9 mouse cellular contexts compared by ENCODE assay signal in the genomic region with DNA sequence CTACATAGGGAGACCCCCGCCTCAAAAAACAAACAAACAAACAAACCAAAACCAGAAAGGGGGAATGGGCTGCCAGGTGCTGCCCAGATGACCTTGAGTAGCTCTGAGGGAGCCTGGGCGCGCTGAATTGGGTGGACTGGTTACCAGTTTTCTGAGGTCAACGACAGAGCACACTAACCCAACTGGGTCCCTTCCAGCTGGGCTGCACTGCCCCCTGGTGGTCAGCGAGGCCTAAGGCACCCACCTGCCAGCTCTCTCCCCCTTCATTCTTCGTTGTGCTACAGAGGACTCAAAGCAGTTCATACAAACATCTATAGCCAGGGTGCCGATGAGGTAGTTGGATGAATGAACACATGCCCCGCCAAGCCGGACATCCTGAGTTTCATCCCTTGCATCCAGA. TPM values are rescaled to one million over a fixed set of nuclear protein-coding genes. Genes with fewer than 3 reads are reported as not detected.
DNase-seq lines count a peak whose midpoint lies in the region; ATAC-seq and TF ChIP-seq lines count a peak whose summit lies in the region.
"Had no signal": no experiment of that assay in that cellular context is flagged by ENCODE, and none has a peak within 500 bp of the region (broad histone marks: within the 10 kb centered on the region; RNA-seq: fewer than 3 reads in every experiment).

No protein-coding gene starts in this region.

- TF ChIP-seq CTCF in layer of hippocampus, adult 2 months (conservative IDR thresholded peaks at IDR 0.05): peak; percentile 82
- TF ChIP-seq CTCF in forebrain, postnatal 0 days (IDR thresholded peaks at IDR 0.05; ENCODE audit: low read depth): peak; percentile 84
- peak; percentile 98 for TF ChIP-seq CTCF in intestine, postnatal 0 days (IDR thresholded peaks at IDR 0.05; ENCODE audit: low read depth)
- peak; percentile 99 for TF ChIP-seq CTCF in liver, embryonic 14.5 days (IDR thresholded peaks at IDR 0.05; ENCODE audit: low read depth)
- TF ChIP-seq CTCF in thymus, adult 2 months (IDR thresholded peaks at IDR 0.05; ENCODE audit: borderline replicate concordance, control insufficient read depth, extremely low read depth, insufficient read depth, low read length, poor library complexity): peak; percentile 93

- no peak overlapping the region for H3K4me3 ChIP-seq in layer of hippocampus, adult 2 months
- H3K4me3 ChIP-seq in forebrain, postnatal 0 days (ENCODE audit: low read depth, low read length): no peak overlapping the region
- no peak overlapping the region for H3K4me3 ChIP-seq in intestine, postnatal 0 days (ENCODE audit: low read depth, low read length)
- no peak overlapping the region for H3K4me3 ChIP-seq in liver, embryonic 14.5 days (ENCODE audit: insufficient read depth in 1 of 2, low read depth in 2 of 2, low read length in 2 of 2)
- no peak overlapping the region for H3K4me3 ChIP-seq in thymus, adult 2 months (ENCODE audit: control insufficient read depth, insufficient read depth, low read length)
- H3K4me3 ChIP-seq: erythroblast, embryonic 14.5 days had no signal

- H3K36me3 ChIP-seq in forebrain, postnatal 0 days (ENCODE audit: insufficient read depth): no peaks in the 10 kb centered on the region
- no peaks in the 10 kb centered on the region for H3K36me3 ChIP-seq in intestine, postnatal 0 days (ENCODE audit: control insufficient read depth, insufficient read depth)
- H3K36me3 ChIP-seq in liver, embryonic 14.5 days (replicated peaks; ENCODE audit: control insufficient read depth, insufficient read depth, low read depth): no peaks in the 10 kb centered on the region
- H3K36me3 ChIP-seq in thymus, adult 2 months (ENCODE audit: control insufficient read depth, insufficient read depth, low read length): no peaks in the 10 kb centered on the region

- H3K27ac ChIP-seq in layer of hippocampus, adult 2 months: no peak overlapping the region
- H3K27ac ChIP-seq in forebrain, postnatal 0 days (ENCODE audit: low read depth, low read length): no peak overlapping the region
- H3K27ac ChIP-seq in intestine, postnatal 0 days (ENCODE audit: low read depth, low read length): no peak overlapping the region
- no peak overlapping the region for H3K27ac ChIP-seq in liver, embryonic 14.5 days
- no peak overlapping the region for H3K27ac ChIP-seq in thymus, adult 2 months (ENCODE audit: control insufficient read depth, insufficient read depth, low read length)

- no peaks in the 10 kb centered on the region for H3K4me1 ChIP-seq in forebrain, postnatal 0 days (ENCODE audit: insufficient read depth)
- H3K4me1 ChIP-seq in intestine, postnatal 0 days (replicated peaks; ENCODE audit: control insufficient read depth, insufficient read depth, low read length): no peaks in the 10 kb centered on the region
- H3K4me1 ChIP-seq in liver, embryonic 14.5 days (replicated peaks; ENCODE audit: control insufficient read depth in 2 of 2, insufficient read depth in 2 of 2, low read length in 1 of 2): no peaks in the 10 kb centered on the region
- H3K4me1 ChIP-seq in thymus, adult 2 months (replicated peaks; ENCODE audit: control insufficient read depth, insufficient read depth, low read length): no peaks in the 10 kb centered on the region

- peak; percentile 56; the same call in 1 of the 2 replicates for ATAC-seq in forebrain, postnatal 0 days
- peak; percentile 71; the same call in 1 of the 2 replicates for ATAC-seq in intestine, postnatal 0 days
- ATAC-seq in liver, embryonic 14.5 days (ENCODE audit: insufficient read depth): peak; percentile 75; the same call in 1 of the 2 replicates

- TF ChIP-seq POLR2A in thymus, adult 2 months (IDR thresholded peaks at IDR 0.05; ENCODE audit: control insufficient read depth, extremely low read depth, insufficient read depth, low read length, poor library complexity): no peak

- H3K27me3 ChIP-seq in forebrain, postnatal 0 days (ENCODE audit: insufficient read depth, low read length): no peaks in the 10 kb centered on the region
- H3K27me3 ChIP-seq in intestine, postnatal 0 days (replicated peaks; ENCODE audit: control insufficient read depth, insufficient read depth, low read length): no peaks in the 10 kb centered on the region
- no peaks in the 10 kb centered on the region for H3K27me3 ChIP-seq in liver, embryonic 14.5 days (ENCODE audit: control insufficient read depth, insufficient read depth, low read length)
- no peaks in the 10 kb centered on the region for H3K27me3 ChIP-seq in thymus, adult 2 months (ENCODE audit: control insufficient read depth, insufficient read depth, low read length)

- TF ChIP-seq EP300 in liver, embryonic 14.5 days (IDR thresholded peaks at IDR 0.05; ENCODE audit: low read depth): no peak

- no peak overlapping the region for H3K4me2 ChIP-seq in forebrain, postnatal 0 days (ENCODE audit: low read depth)
- H3K4me2 ChIP-seq in intestine, postnatal 0 days (replicated peaks; ENCODE audit: low read depth): no peak overlapping the region
- no peak overlapping the region for H3K4me2 ChIP-seq in liver, embryonic 14.5 days (ENCODE audit: low read depth)

- H3K9ac ChIP-seq in forebrain, postnatal 0 days: no peak overlapping the region
- H3K9ac ChIP-seq in intestine, postnatal 0 days (ENCODE audit: low read depth, low read length): no peak overlapping the region
- no peak overlapping the region for H3K9ac ChIP-seq in liver, embryonic 14.5 days (replicated peaks)

- no peaks in the 10 kb centered on the region for H3K9me3 ChIP-seq in forebrain, postnatal 0 days (ENCODE audit: low read length)
- no peaks in the 10 kb centered on the region for H3K9me3 ChIP-seq in intestine, postnatal 0 days (ENCODE audit: control insufficient read depth)
- H3K9me3 ChIP-seq in liver, embryonic 14.5 days (ENCODE audit: control insufficient read depth, low read length): no peaks in the 10 kb centered on the region

- DNase-seq in layer of hippocampus, adult 2 months (ENCODE audit: low spot score in 2 of 2): peak; percentile 37 to 76
- DNase-seq in layer of hippocampus, adult 9-11 months: no peak
- DNase-seq in brain, adult 2 months (ENCODE audit: low read depth, low spot score): peak; percentile 74
- DNase-seq in forebrain, postnatal 0 days: peak; percentile 65
- peak; percentile 56 to 60 (median 60) for DNase-seq in liver, embryonic 14.5 days (ENCODE audit: low read depth in 3 of 3, low spot score in 3 of 3)
- DNase-seq in ovary, adult 18-20 months (ENCODE audit: low spot score): peak; percentile 43
- DNase-seq in thymus, adult 2 months: peak; percentile 87

- WGBS in forebrain, postnatal 0 days: 21% methylated on average over 9 of the region's 9 CpGs
- WGBS in intestine, postnatal 0 days: 21% methylated on average over 9 of the region's 9 CpGs
- 18% methylated on average over 9 of the region's 9 CpGs for WGBS in liver, embryonic 14.5 days (ENCODE audit: insufficient replicate concordance)
- WGBS in thymus, adult 2 months: 29% methylated on average over 9 of the region's 9 CpGs

RNA-seq across cellular contexts. Expression of gene Mief1, which starts 8.6 kb away (rescaled TPM):
- total RNA-seq in layer of hippocampus, adult 2 months (2021): 10 to 100 TPM; 31.0 to 32.2 TPM
- 28.1 and 37.0 TPM in 2 replicates for total RNA-seq in forebrain, postnatal 0 days (2014; rRNA removed)
- 13.5 and 20.0 TPM in 2 replicates for polyA plus RNA-seq in forebrain, postnatal 0 days (2015; fragmentation: Nextera tagmentation; extraction: Ambion mirVana)
- polyA plus RNA-seq in intestine, postnatal 0 days (2015; fragmentation: Nextera tagmentation; extraction: Ambion mirVana): 12.0 and 14.2 TPM in 2 replicates
- 4.3 and 4.8 TPM in 2 replicates for polyA plus RNA-seq in liver, embryonic 14.5 days (2012; rRNA removed)
- polyA plus RNA-seq in liver, embryonic 14.5 days (2014; fragmentation: Nextera tagmentation; extraction: Ambion mirVana): 13.3 and 14.5 TPM in 2 replicates
- 32.7 and 36.3 TPM in 2 replicates for polyA plus RNA-seq in thymus, adult 2 months (2012; rRNA removed)

RNA-seq across cellular contexts. Expression of gene AC140267.1, which starts 10.4 kb away (rescaled TPM):
- total RNA-seq in layer of hippocampus, adult 2 months (2021): 10 to 100 TPM; 20.4 to 24.6 TPM
- not detected in 2 replicates for total RNA-seq in forebrain, postnatal 0 days (2014; rRNA removed)
- polyA plus RNA-seq in forebrain, postnatal 0 days (2015; fragmentation: Nextera tagmentation; extraction: Ambion mirVana): not detected in 2 replicates
- polyA plus RNA-seq in intestine, postnatal 0 days (2015; fragmentation: Nextera tagmentation; extraction: Ambion mirVana): not detected in 2 replicates
- not detected in 2 replicates for polyA plus RNA-seq in liver, embryonic 14.5 days (2012; rRNA removed)
- not detected in 2 replicates for polyA plus RNA-seq in liver, embryonic 14.5 days (2014; fragmentation: Nextera tagmentation; extraction: Ambion mirVana)
- not detected in 2 replicates for polyA plus RNA-seq in thymus, adult 2 months (2012; rRNA removed)
- polyA plus RNA-seq: erythroblast, embryonic 14.5 days had no signal

RNA-seq across cellular contexts. Expression of gene Atf4, which starts 29.8 kb away (rescaled TPM):
- total RNA-seq in layer of hippocampus, adult 2 months (2021): 10 to 100 TPM; 85.7 to 94.3 TPM
- total RNA-seq in forebrain, postnatal 0 days (2014; rRNA removed): 163 and 164 TPM in 2 replicates
- 103 and 109 TPM in 2 replicates for polyA plus RNA-seq in forebrain, postnatal 0 days (2015; fragmentation: Nextera tagmentation; extraction: Ambion mirVana)
- polyA plus RNA-seq in intestine, postnatal 0 days (2015; fragmentation: Nextera tagmentation; extraction: Ambion mirVana): 95.2 and 106 TPM in 2 replicates
- polyA plus RNA-seq in liver, embryonic 14.5 days (2012; rRNA removed): 146 and 246 TPM in 2 replicates
- polyA plus RNA-seq in liver, embryonic 14.5 days (2014; fragmentation: Nextera tagmentation; extraction: Ambion mirVana): 108 and 129 TPM in 2 replicates
- 169 and 179 TPM in 2 replicates for polyA plus RNA-seq in thymus, adult 2 months (2012; rRNA removed)

RNA-seq across cellular contexts. Expression of gene Rps19bp1, which starts 38.9 kb away (rescaled TPM):
- total RNA-seq in layer of hippocampus, adult 2 months (2021): 10 to 100 TPM; 32.5 to 37.0 TPM
- total RNA-seq in forebrain, postnatal 0 days (2014; rRNA removed): 38.7 and 56.6 TPM in 2 replicates
- 84.7 and 98.9 TPM in 2 replicates for polyA plus RNA-seq in forebrain, postnatal 0 days (2015; fragmentation: Nextera tagmentation; extraction: Ambion mirVana)
- polyA plus RNA-seq in intestine, postnatal 0 days (2015; fragmentation: Nextera tagmentation; extraction: Ambion mirVana): 48.4 and 49.3 TPM in 2 replicates
- 16.2 and 25.6 TPM in 2 replicates for polyA plus RNA-seq in liver, embryonic 14.5 days (2012; rRNA removed)
- polyA plus RNA-seq in liver, embryonic 14.5 days (2014; fragmentation: Nextera tagmentation; extraction: Ambion mirVana): 30.0 and 32.9 TPM in 2 replicates
- polyA plus RNA-seq in thymus, adult 2 months (2012; rRNA removed): 22.5 and 25.0 TPM in 2 replicates

RNA-seq across cellular contexts. Expression of gene Mgat3, which starts 51.7 kb away (rescaled TPM):
- total RNA-seq in layer of hippocampus, adult 2 months (2021): 100 to 1,000 TPM; 109 to 115 TPM
- total RNA-seq in forebrain, postnatal 0 days (2014; rRNA removed): 62.8 and 65.6 TPM in 2 replicates
- polyA plus RNA-seq in forebrain, postnatal 0 days (2015; fragmentation: Nextera tagmentation; extraction: Ambion mirVana): 7.5 and 9.9 TPM in 2 replicates
- polyA plus RNA-seq in intestine, postnatal 0 days (2015; fragmentation: Nextera tagmentation; extraction: Ambion mirVana): 12.2 and 13.1 TPM in 2 replicates
- polyA plus RNA-seq in liver, embryonic 14.5 days (2012; rRNA removed): 0.95 and 1.0 TPM in 2 replicates
- 0.33 and 0.45 TPM in 2 replicates for polyA plus RNA-seq in liver, embryonic 14.5 days (2014; fragmentation: Nextera tagmentation; extraction: Ambion mirVana)
- 16.2 and 20.3 TPM in 2 replicates for polyA plus RNA-seq in thymus, adult 2 months (2012; rRNA removed)
- polyA plus RNA-seq: erythroblast, embryonic 14.5 days had no signal
